Mouse (Mus musculus) myocyte (in vitro differentiated cells): Measurements from ENCODE around the gene Arl14. TPM values are rescaled to one million over a fixed set of nuclear protein-coding genes. Genes with fewer than 3 reads are reported as not detected.

Experiments used
- H3K27me3 ChIP-seq: one replicate; pipeline ENCODE4 v1.6.1; 2011; ENCODE audit not compliant: control insufficient read depth, insufficient read depth, insufficient read length
- H3K36me3 ChIP-seq: one replicate; pipeline ENCODE4 v1.6.1; 2011; ENCODE audit not compliant: control insufficient read depth, insufficient read depth
- H3K4me2 ChIP-seq: one replicate; pipeline ENCODE4 v1.6.1; 2011; ENCODE audit warnings: low read depth, control low read depth
- H3K4me3 ChIP-seq: one replicate; pipeline ENCODE4 v1.5.1; 2011; ENCODE audit warnings: mild to moderate bottlenecking, control low read depth, moderate library complexity
- H3K79me2 ChIP-seq: one replicate; pipeline ENCODE4 v1.6.1; 2011; ENCODE audit not compliant: control insufficient read depth, insufficient read depth
- H3ac ChIP-seq: one replicate; pipeline ENCODE4 v1.6.1; 2011; ENCODE audit not compliant: control insufficient read depth, insufficient read length
- CEBPB ChIP-seq: IDR thresholded peaks from 2 replicates; pipeline ENCODE4 v1.6.1; 2011; ENCODE audit warnings: mild to moderate bottlenecking, moderate library complexity; ENCODE audit not compliant: poor library complexity, insufficient read depth, severe bottlenecking
- E2F4 ChIP-seq: IDR thresholded peaks from one replicate; pipeline ENCODE4 v1.6.1; 2011; ENCODE audit warnings: mild to moderate bottlenecking, control low read depth, moderate library complexity; ENCODE audit not compliant: insufficient read depth
- MAX ChIP-seq: IDR thresholded peaks from one replicate; pipeline ENCODE4 v1.6.1; 2011; ENCODE audit warnings: low read depth, mild to moderate bottlenecking, control low read depth
- MYOD1 ChIP-seq, 3 experiments: IDR thresholded peaks; one replicate each; pipeline ENCODE4 v1.6.1; 2011; ENCODE audit warnings: control low read depth in 2 of 3, low read depth in 2 of 3, mild to moderate bottlenecking in 2 of 3, moderate library complexity in 1 of 3; ENCODE audit not compliant: insufficient read length in 2 of 3, control insufficient read depth in 1 of 3
- MYOG ChIP-seq, 3 experiments: IDR thresholded peaks; one replicate each; pipeline ENCODE4 v1.6.1; 2011; ENCODE audit warnings: control low read depth in 2 of 3, low read depth in 2 of 3, mild to moderate bottlenecking in 2 of 3; ENCODE audit not compliant: insufficient read length in 2 of 3, control insufficient read depth in 1 of 3, insufficient read depth in 1 of 3
- POLR2A ChIP-seq: IDR thresholded peaks from one replicate; pipeline ENCODE4 v1.6.1; 2011; ENCODE audit warnings: low read depth, mild to moderate bottlenecking, control low read depth, moderate library complexity; ENCODE audit not compliant: insufficient read length
- POLR2AphosphoS2 ChIP-seq: IDR thresholded peaks from one replicate; pipeline ENCODE4 v1.6.1; 2011; ENCODE audit warnings: low read depth, control low read depth; ENCODE audit not compliant: insufficient read length
- REST ChIP-seq: IDR thresholded peaks from one replicate; pipeline ENCODE4 v1.6.1; 2011; ENCODE audit warnings: mild to moderate bottlenecking, control low read depth, moderate library complexity; ENCODE audit not compliant: insufficient read depth, insufficient read length
- TCF12 ChIP-seq: IDR thresholded peaks from one replicate; pipeline ENCODE4 v1.6.1; 2011; ENCODE audit warnings: mild to moderate bottlenecking, control low read depth; ENCODE audit not compliant: poor library complexity, insufficient read depth, severe bottlenecking
- TCF3 ChIP-seq: IDR thresholded peaks from one replicate; pipeline ENCODE4 v1.6.1; 2011; ENCODE audit warnings: low read depth, control low read depth; ENCODE audit not compliant: insufficient read length
- USF1 ChIP-seq: IDR thresholded peaks from one replicate; pipeline ENCODE4 v1.6.1; 2011; ENCODE audit warnings: low read depth, mild to moderate bottlenecking, control low read depth, moderate library complexity
- polyA plus RNA-seq: library from polyadenylated mRNA; unstranded; fragments of >200 nt; fragmentation: generic; extraction: Trizol; gene quantifications from one replicate; pipeline ENCODE4 v1.2.1, GENCODE M21; 2012; ENCODE audit warnings: missing spikeins

Gene Arl14
- polyA plus RNA-seq, 1 experiment = not detected

DNA sequence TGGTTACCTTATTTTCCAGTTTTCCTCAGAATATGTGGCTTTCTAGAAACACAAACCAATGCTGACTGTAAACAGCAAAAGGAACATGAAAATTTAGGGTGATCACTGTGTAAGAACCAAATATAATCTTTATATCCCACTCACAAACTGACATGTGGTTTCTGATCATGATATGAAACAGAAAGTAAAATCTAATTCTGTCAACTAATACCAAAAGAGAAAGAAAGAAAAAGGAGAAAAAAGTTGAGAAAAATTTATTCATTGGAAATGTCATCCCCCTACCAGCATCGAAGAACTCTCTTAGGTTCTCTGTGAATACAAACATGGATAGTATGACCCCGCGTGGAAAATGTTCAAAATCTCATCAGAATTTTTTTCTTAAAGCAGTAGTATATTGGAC lies 29.2 kb upstream of the Arl14 start:
- Histone ChIP-seq H3K79me2 (no peaks in the 10 kb centered on the region), H3ac (no peak overlapping the region), H3K4me2 (no peak overlapping the region), H3K36me3 (no peaks in the 10 kb centered on the region), H3K4me3 (no peak overlapping the region), H3K27me3 (no peaks in the 10 kb centered on the region)
- TF ChIP-seq MYOG (IDR thresholded peaks at IDR 0.05; ENCODE audit: control insufficient read depth in 1 of 3, insufficient read depth in 1 of 3, insufficient read length in 2 of 3, low read depth in 2 of 3) = no peak
- TF ChIP-seq CEBPB = no peak
- no peak for TF ChIP-seq USF1
- no peak for TF ChIP-seq POLR2AphosphoS2
- no peak for TF ChIP-seq REST
- TF ChIP-seq POLR2A = no peak
- no peak for TF ChIP-seq MAX

DNA sequence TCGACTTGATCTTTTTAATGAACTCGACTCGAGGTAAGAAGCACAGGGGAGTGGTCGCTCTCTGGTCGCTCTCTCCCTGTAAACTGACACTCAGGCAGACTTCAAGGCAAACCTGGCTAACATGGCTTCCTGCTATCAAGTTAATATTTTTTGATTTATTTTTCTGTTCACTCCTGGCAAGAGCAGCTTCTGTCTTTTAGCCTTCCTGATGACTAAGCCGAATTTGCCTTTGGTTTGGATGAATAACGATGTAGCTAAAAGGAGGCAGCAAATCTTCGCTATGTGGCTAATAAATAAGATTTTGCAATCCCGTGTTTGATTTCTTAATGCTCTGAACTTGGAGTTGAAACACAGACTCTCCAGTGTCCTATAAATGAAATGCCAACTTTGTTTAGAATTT lies 27.7 kb upstream of the Arl14 start:
- Histone ChIP-seq H3K79me2 (no peaks in the 10 kb centered on the region), H3ac (no peak overlapping the region), H3K36me3 (no peaks in the 10 kb centered on the region), H3K4me3 (no peak overlapping the region), H3K4me2 (no peak overlapping the region), H3K27me3 (no peaks in the 10 kb centered on the region)
- TF ChIP-seq CEBPB = no peak
- TF ChIP-seq POLR2AphosphoS2 = no peak

DNA sequence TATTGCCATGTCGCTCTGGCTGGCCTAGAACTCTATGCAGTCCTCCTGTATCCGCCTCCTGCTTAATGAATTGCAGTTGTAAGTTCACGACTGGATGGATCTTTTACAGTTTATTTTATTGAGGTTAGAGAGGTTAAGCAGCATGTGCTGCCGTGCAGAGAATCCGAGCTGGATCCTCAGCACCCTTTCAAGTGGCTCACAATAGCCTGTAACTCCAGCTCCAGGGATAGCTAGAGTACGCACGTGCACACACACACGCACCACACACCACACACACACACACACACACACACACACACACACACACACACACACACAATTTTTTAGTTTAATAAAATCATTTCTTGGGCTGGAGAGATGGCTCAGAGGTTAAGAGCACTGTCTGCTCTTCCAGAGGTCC lies 27.0 kb upstream of the Arl14 start:
- Histone ChIP-seq H3K27me3 (no peaks in the 10 kb centered on the region), H3K4me3 (no peak overlapping the region), H3K79me2 (no peaks in the 10 kb centered on the region), H3K36me3 (no peaks in the 10 kb centered on the region), H3K4me2 (no peak overlapping the region), H3ac (no peak overlapping the region)
- no peak for TF ChIP-seq REST
- TF ChIP-seq MAX = no peak
- TF ChIP-seq MYOD1 (IDR thresholded peaks at IDR 0.05; ENCODE audit: control insufficient read depth in 1 of 3, insufficient read length in 2 of 3, low read depth in 2 of 3) = no peak
- no peak for TF ChIP-seq TCF12
- no peak for TF ChIP-seq POLR2AphosphoS2
- TF ChIP-seq USF1 = no peak
- TF ChIP-seq TCF3 = no peak

DNA sequence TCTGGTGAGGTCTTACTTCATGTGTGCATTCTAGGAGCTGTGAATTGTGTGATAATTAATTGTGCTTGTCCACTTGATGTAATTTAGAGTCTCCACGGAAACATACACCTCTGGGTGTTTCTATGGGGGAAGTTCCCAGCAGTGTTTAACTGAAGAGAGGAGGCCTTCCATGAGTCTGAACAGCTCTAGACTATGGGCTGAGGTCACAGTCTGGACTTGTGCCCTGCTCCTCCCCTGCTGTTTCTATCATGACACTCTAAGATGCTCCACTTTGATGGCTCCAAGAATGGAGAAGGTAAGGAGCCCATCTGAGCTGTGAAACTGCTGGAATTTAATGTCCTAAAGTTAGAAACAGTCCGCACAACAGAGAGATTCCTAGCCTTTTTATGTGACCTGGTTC lies 24.1 kb upstream of the Arl14 start:
- no peak overlapping the region for H3K4me3 ChIP-seq
- H3K27me3 ChIP-seq = no peaks in the 10 kb centered on the region
- no peak overlapping the region for H3K4me2 ChIP-seq
- no peaks in the 10 kb centered on the region for H3K79me2 ChIP-seq
- TF ChIP-seq REST (no peak), POLR2A (no peak), MYOD1 (IDR thresholded peaks at IDR 0.05; ENCODE audit: control insufficient read depth in 1 of 3, insufficient read length in 2 of 3, low read depth in 2 of 3) (no peak), E2F4 (no peak)
- no peak overlapping the region for H3ac ChIP-seq
- H3K36me3 ChIP-seq = no peaks in the 10 kb centered on the region

DNA sequence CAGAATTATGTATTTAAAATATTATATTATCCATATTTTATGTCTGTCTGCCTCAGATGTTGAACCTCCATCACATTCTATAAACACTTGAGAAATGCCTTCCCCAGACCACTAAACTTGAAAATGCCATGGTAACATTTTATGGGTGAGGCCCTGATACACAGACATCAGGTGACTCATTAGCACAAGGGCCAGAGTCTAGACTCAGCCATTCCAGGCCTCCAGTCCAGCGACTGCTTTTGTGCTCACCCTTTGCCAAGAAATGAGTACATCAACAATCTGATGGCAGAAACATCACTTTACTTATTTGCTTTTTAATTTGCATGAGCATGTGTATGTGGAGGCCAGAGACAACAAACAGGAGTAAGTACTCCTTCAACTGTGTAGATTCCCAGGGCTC lies 22.0 kb upstream of the Arl14 start:
- peak; percentile 35 for TF ChIP-seq USF1
- no peak for TF ChIP-seq POLR2A
- Histone ChIP-seq H3K4me3 (no peak overlapping the region), H3K36me3 (no peaks in the 10 kb centered on the region), H3K27me3 (no peaks in the 10 kb centered on the region), H3K4me2 (no peak overlapping the region), H3ac (no peak overlapping the region), H3K79me2 (no peaks in the 10 kb centered on the region)

DNA sequence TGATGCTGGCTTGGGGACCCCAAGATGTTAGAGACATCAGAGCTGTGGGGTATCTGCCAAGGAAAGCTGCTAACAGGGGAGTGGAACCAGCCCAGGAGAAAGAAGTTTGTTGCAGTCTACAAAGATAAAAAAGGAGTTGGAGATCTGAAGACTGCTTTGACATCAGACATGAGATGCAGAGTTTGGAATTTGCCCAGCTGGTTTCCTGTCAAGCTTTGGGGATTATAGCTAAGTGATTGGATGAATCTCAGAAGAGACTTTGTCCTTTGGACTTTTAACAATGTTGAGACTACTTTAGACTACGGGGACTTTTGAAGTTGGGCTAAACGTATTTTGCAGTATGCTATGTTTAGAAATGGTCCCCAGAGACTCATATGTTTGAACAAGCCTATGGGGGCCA lies 21.0 kb upstream of the Arl14 start:
- Histone ChIP-seq H3K27me3 (no peaks in the 10 kb centered on the region), H3ac (no peak overlapping the region), H3K36me3 (no peaks in the 10 kb centered on the region), H3K4me2 (no peak overlapping the region), H3K4me3 (no peak overlapping the region), H3K79me2 (no peaks in the 10 kb centered on the region)
- TF ChIP-seq USF1 (no peak), POLR2A (no peak), REST (no peak), TCF12 (no peak)

DNA sequence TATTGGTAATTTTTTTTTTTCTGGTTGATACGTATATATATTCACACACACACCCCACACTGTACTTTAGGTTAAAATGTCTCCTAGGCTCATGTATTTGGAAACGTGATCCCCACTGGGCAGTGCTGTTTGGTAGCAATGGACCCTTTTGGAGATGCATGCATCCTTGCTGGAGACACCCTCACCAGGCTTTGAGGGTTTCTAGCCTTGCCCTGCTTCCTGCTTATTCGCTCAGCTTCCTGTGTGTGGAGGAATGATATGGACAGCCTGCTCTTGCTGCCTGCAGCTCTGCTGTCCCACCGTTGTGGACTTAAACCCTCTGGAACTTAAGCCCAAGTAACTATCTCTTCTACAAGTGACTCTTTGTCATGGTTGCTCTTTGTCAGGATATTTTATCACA lies 19.3 kb upstream of the Arl14 start:
- Histone ChIP-seq H3K36me3 (no peaks in the 10 kb centered on the region), H3K4me3 (no peak overlapping the region), H3K79me2 (no peaks in the 10 kb centered on the region), H3ac (no peak overlapping the region), H3K4me2 (no peak overlapping the region), H3K27me3 (no peaks in the 10 kb centered on the region)
- TF ChIP-seq POLR2AphosphoS2 (no peak), TCF12 (no peak), MAX (no peak), REST (no peak)
